Mouse (Mus musculus) macrophage (primary cell): ENCODE measurements around the gene AW822073. TPM values are rescaled to one million over a fixed set of nuclear protein-coding genes. Genes with fewer than 3 reads are reported as not detected.

Experiments
- H3K27ac ChIP-seq: fragments of 350-480 bp; formaldehyde crosslinking; 2 replicates; pipeline ENCODE4 v1.9.0; 2021
- H3K36me3 ChIP-seq: fragments of 350-480 bp; formaldehyde crosslinking; 2 replicates; pipeline ENCODE4 v1.9.0; 2021; ENCODE audit errors: inconsistent target
- H3K4me3 ChIP-seq: fragments of 350-480 bp; formaldehyde crosslinking; 2 replicates; pipeline ENCODE4 v1.9.0; 2021; ENCODE audit errors: inconsistent target
- H3K79me2 ChIP-seq: fragments of 350-480 bp; formaldehyde crosslinking; 2 replicates; pipeline ENCODE4 v1.9.0; 2021; ENCODE audit errors: inconsistent target
- WGBS: methylation state at CpG from one replicate; pipeline ENCODE4 v1.1.7; 2026; ENCODE audit warnings: inconsistent platforms; ENCODE audit not compliant: missing documents; 5-methylcytosine and 5-hydroxymethylcytosine counted together
- polyA plus RNA-seq: library from polyadenylated mRNA; stranded (reverse); fragments of 250-400 nt; gene quantifications from 3 replicates; pipeline ENCODE4 v1.2.4, GENCODE M21; 2018; ENCODE audit warnings: inconsistent platforms

Gene AW822073
- polyA plus RNA-seq, 1 experiment from 2014 or later: not detected

DNA sequence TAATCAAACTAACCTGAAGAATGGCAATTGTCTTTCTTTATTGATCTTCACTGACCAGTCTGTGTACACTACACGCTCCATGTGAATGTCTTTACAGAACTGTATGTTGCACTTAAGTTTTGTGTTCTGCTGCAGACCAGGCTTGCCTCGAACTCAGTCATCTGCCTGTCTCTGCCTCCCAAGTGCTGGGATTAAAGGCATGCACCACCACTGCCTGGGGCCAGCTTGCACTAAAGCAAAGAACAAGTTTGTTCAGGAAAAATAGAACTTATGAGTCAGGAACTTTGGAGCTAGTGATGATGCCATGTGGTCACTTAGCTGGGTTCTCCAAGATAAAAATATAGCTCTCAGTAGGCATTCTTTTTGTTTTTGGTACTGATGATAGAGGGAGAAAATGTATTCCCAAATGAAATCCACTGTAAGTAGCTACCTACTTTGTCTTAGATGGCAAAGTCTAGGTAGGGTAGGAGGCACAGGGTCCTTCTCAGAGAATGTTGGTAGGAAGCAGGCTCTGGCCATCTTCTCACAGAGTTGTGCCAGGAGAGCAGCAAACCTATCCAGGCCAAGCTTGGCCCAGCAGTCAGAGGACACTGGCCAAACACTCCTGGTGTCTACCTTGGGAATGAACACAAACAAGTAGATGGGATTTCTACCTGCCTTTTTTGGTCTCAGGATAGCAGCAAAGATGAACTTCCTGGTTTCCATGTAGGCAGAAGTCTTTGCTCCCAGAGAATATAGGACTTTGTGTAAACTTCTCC, 14.8 kb downstream of the AW822073 start:
- no peak overlapping the region for H3K27ac ChIP-seq
- H3K4me3 ChIP-seq: no peak overlapping the region
- H3K36me3 ChIP-seq: no peaks in the 10 kb centered on the region
- WGBS: 78% methylated on average over 2 of the region's 2 CpGs
- H3K79me2 ChIP-seq: no peaks in the 10 kb centered on the region

GRCm38 (mm10) chr10:58206639-58207404, 17.9 kb downstream of the AW822073 start:
- no peaks in the 10 kb centered on the region for H3K36me3 ChIP-seq
- H3K27ac ChIP-seq: no peak overlapping the region
- no peak overlapping the region for H3K4me3 ChIP-seq
- 87% methylated on average over 4 of the region's 4 CpGs for WGBS
- no peaks in the 10 kb centered on the region for H3K79me2 ChIP-seq

DNA sequence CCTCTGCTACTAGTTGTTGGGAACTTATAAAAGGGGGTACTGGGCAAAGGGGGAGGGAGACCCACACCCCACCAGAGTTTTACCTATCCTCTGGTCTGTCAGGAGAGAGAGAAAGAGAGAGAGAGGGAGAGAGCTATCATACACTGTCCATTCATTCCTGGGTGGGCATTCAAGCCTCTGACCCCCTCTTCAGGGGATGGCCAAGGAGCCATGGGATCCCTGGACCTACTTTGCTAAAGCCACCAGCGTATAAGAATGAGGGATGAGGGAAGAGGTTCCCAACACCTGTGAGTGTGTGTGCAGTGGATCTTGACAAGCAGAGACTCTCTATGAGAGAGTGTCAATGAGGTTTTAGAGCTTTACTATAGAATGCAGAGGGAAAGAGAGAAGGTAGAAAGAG, 18.7 kb downstream of the AW822073 start:
- Histone ChIP-seq H3K27ac (no peak overlapping the region), H3K36me3 (no peaks in the 10 kb centered on the region), H3K4me3 (no peak overlapping the region), H3K79me2 (no peaks in the 10 kb centered on the region)
- WGBS: 46% methylated on average over 1 of the region's 1 CpGs

Other genes with a start within 250 kb of the AW822073 start
- not detected in 3 replicates for gene Duxf3, start 7.7 kb upstream of the AW822073 start, polyA plus RNA-seq
- gene Gm4981, start 11.8 kb upstream of the AW822073 start, polyA plus RNA-seq: not detected in 3 replicates
- 18.5 to 28.5 TPM (median 19.9 TPM) in 3 replicates for gene Gcc2, start 30.6 kb upstream of the AW822073 start, polyA plus RNA-seq
- 41.0 to 58.3 TPM (median 45.0 TPM) in 3 replicates for gene Lims1, start 98.5 kb upstream of the AW822073 start, polyA plus RNA-seq
- 49.6 to 52.6 TPM (median 52.6 TPM) in 3 replicates for gene Ranbp2, start 222.0 kb upstream of the AW822073 start, polyA plus RNA-seq